Mouse (Mus musculus) layer of hippocampus, adult 11-12 months (tissue): ENCODE data around the gene Madcam1.

Experiments used
- DNase-seq: peaks from one replicate; pipeline ENCODE4 v3.0.0; 2022; ENCODE audit warnings: low spot score

Madcam1 gene

GRCm38 (mm10) chr10:79712029-79712428 is 47.7 kb downstream of the Madcam1 start:
- DNase-seq = no peak

- peak; percentile 84 for DNase-seq
Observed at GRCm38 (mm10) chr10:79712499-79713126, 48.3 kb downstream of the Madcam1 start.

- DNase-seq = no peak
Observed at GRCm38 (mm10) chr10:79713163-79713562, 48.8 kb downstream of the Madcam1 start.

GRCm38 (mm10) chr10:79714996-79715395 is 50.6 kb downstream of the Madcam1 start:
- no peak for DNase-seq

- DNase-seq = no peak
Observed at GRCm38 (mm10) chr10:79716254-79716987, 52.1 kb downstream of the Madcam1 start, which contains the start of gene Hcn2. Gene Hcn2, plus strand, starts transcription at chr10:79716634.

- DNase-seq = no peak
Observed at GRCm38 (mm10) chr10:79716988-79717355, 52.6 kb downstream of the Madcam1 start.

- no peak for DNase-seq
Observed at GRCm38 (mm10) chr10:79717640-79718357, 53.4 kb downstream of the Madcam1 start.
